Mouse (Mus musculus): ENCODE results near the gene Khdc3.
"Not testable (repeated sequence)": the region's sequence is repeated elsewhere in the genome, so short reads cannot be mapped to it uniquely, and the experiment has no call there.

The Khdc3 gene

DNA sequence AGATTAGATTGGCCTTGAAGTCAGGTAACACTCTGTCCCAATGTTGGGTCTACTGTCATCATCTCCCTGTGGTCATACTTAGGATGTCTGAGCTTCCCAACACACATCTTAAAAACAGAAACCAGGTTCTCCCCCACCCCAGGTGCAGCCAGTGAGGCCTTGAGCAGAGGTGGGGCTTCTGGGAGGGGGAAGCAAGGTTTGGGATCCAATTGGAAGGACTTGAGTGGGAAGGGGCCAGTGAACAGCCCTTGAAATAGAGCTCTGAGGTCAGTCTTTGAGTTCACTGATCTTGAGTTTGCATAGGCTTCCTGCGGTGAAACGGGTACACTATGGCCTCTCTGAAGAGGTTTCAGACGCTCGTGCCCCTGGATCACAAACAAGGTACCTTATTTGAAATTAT, 545 bp downstream of the Khdc3 start, which contains the start of gene Gm20509:
TSS of gene Gm20509 (plus strand) at position 290 of the 400 bp plus-strand sequence.
- no peak for DNase-seq (ENCODE audit: low spot score in 2 of 2)

DNA sequence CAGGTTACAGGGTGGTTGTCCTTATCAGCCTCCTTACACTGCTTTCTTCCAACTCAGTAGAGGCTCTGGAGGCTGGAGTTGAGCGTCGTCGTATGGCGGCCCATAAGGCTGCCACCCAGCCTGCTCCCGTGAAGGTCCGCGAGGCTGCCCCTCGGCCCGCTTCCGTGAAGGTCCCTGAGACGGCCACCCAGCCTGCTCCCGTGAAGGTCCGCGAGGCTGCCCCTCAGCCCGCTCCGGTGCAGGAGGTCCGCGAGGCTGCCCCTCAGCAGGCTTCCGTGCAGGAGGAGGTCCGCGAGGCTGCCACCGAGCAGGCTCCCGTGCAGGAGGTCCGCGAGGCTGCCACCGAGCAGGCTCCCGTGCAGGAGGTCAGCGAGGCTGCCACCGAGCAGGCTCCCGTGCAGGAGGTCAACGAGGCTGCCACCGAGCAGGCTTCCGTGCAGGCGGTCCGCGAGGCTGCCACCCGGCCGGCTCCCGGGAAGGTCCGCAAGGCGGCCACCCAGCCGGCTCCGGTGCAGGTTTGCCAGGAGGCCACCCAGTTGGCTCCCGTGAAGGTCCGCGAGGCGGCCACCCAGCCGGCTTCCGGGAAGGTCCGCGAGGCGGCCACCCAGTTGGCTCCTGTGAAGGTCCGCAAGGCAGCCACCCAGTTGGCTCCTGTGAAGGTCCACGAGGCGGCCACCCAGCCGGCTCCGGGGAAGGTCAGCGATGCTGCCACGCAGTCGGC, 1.7 kb downstream of the Khdc3 start:
- peak; percentile 13 to 27 for DNase-seq (ENCODE audit: low spot score in 2 of 2)

DNA sequence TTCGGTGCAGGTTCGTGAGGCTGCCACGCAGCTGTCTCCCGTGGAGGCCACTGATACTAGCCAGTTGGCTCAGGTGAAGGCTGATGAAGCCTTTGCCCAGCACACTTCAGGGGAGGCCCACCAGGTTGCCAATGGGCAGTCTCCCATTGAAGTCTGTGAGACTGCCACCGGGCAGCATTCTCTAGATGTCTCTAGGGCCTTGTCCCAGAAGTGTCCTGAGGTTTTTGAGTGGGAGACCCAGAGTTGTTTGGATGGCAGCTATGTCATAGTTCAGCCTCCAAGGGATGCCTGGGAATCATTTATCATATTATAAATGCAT, 2.2 kb downstream of the Khdc3 start:
- no peak for DNase-seq (ENCODE audit: low spot score in 2 of 2)

DNA sequence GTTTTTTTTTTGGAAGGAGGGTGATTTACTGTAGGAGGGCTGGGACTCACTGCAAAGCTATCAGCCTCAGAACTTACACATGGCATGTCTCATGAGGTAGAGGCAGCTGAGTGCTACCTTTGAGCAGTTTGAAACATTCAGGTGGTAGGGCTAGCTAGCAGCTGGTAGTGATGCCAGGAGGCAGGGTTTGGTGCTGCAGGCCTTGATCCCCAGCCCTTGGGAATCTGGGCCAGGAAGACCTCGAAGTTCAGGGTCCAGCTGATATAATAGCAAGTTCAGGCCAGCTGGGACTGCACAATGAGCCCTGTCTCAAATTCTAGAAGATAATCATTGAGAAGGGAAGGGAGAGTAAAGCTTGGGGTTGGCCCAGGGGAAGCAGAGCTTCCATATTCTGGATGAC, 3.5 kb downstream of the Khdc3 start:
- DNase-seq (ENCODE audit: low spot score in 2 of 2): no peak

DNA sequence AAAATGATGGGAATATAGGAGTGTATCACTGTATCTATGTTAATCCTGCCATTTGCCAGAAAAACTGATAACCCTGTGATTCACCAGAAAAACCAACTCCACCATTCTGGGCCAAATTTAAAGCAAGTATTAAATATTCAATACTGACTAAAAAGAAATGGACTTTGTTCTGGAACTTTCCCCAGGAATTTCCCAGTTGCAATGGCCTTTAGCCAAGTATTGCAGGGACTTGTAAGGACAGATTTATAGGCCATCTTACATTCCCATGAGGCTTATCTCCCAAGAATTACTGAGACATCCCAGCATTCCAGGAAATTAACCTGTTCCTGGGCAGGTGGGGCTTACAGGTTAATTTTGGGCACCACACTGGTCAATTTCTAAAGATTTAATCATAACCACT, 4.1 kb downstream of the Khdc3 start:
- DNase-seq (ENCODE audit: low spot score in 2 of 2): no peak

DNA sequence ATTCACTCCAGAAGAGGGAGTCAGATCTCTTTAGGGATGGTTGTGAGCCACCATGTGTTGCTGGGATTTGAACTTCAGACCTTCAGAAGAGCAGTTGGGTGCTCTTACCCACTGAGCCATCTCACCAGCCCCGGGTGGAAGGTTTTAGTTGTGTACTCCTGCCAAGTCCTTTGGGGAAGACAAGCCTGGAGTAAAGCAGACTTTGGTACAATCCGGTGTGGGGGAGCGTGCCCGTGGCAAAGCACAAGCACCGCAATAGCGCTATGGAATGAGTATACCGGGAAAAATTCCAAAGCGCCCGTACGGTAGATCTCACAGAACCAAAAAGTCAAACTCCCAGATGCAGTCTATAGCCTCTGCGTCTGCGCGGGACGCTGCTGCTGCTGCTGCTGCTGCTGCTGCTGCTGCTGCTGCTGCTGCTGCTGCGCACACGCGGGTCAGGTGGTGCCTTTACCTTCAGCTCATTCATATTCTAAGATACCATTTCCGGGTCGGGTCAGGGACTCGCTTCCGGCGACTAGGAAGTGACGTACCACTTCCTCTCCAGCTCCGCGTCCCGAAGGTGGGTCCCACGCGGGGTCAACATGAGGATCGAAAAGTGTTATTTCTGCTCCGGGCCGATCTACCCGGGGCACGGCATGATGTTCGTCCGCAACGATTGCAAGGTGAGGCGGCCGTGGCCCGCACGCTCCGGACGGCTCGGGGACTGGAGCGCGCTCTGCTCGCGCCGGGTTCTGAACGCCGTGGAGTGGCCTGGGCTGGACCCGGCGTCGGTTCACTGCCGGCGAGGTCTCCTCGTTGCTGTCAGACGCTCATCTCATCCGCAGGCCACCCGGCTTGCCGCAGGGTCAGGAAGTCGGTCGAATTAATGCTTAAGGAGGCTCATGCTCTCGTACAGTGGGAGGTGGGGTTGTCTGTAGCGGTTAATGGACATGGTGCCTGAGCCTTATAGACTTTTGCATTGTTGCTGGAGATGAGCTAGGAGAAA, 11.6 kb downstream of the Khdc3 start, which contains the start of gene Rsl24d1:
TSS of gene Rsl24d1 (plus strand) at position 508 of the 988 bp plus-strand sequence.
- peak; percentile 86 to 88 for DNase-seq (ENCODE audit: low spot score in 2 of 2)

DNA sequence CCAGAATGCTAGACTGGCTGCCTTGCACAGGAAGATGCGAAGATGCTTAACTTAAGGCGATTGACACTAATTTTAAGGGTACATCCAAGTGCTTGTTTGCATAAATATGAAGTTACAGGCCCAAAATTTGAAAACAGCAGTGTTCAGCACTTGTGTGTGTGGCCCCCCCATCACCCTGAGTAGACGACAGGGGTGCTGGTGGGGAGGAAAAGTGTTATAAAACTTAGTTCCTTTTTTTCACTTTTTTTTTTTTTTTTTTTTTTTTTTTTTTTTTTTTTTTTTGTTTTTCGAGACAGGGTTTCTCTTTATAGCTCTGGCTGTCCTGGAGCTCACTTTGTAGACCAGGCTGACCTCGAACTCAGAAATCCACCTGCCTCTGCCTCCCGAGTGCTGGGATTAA, 15.1 kb downstream of the Khdc3 start:
- not testable (repeated sequence) for DNase-seq (ENCODE audit: low spot score in 2 of 2)

DNA sequence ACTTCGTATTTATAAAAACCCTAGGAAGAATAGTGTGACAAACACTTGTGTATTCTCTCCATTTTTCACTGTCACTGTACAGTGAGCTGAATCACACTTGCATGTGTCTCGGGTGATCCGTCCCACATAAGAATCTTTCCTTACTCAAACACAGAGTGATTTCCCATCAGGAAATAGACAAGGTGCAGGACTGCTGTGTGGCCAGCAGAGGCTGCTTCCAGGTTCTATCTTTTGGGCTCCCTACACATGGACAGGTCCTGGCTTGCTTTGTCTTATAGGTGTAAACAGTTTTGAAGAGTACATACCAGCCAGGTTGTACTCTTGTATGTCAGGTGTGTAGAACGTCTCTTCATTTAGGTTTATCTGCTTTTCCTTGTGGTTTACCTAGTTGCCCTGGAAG, 16.4 kb downstream of the Khdc3 start:
- no peak for DNase-seq (ENCODE audit: low spot score in 2 of 2)

DNA sequence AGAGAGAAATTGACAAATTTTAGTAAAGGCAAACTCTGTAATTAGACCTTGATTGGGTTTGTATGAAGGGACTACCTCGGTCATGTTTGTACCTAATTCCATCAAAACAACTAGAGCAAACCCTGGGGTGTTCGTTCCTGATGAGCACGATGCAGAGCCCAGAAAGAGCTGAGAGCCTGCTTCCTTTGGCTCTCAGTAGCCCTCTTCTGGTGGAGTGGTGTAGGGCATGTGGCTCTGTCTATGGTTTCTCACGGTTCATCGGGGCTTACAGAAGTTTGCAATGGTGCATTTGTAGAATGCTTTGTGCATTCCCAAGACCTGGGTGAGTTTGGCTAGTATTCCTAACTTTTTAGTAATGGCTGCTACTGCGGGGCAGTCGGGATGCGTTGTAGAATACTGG, 20.1 kb downstream of the Khdc3 start:
- no peak for DNase-seq (ENCODE audit: low spot score in 2 of 2)

DNA sequence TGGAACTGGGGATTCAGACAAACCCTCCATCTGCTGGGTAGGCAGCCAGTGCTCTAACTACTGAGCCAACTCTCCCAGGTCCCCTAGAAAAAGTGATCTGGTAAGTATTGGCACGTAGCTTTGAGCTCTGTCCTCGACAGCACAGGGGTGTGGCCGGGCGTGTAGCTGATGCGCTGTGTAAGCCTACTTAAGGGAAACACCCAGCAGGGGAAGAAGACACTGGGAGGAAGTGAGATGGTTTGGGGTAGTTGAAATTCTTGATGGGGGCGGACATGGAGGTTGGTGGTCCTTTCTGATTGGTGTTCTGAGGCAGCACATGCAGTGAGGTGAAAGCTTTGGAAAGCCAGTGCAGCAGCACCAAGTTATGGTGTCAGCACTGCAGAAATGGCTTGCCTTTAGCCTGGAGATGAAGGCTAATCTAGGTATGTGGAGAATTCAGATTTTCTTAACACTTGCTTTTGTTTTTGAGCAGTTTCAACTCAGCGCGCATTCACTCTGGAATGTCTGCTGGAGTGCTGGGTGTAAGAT, 23.5 kb downstream of the Khdc3 start:
- DNase-seq (ENCODE audit: low spot score in 2 of 2): no peak

DNA sequence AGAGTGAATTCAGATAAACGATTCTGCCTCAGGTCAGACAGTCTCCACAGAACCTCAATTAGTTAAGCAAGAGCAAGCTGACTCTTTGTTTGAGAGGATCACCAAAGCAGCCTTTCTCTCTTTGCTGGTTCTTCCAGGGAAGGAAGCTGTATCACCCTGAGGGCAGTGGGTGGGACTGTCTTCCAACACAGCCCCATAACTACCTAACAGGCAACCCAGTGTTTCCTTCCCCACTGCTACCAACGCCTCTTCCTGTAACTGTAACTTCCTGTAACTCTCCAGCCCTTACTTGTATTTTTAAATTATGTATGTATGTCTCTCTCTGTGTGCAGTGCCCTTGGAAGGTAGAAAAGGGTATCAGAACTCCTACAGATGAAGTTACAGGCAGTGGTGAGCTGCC, 25.8 kb downstream of the Khdc3 start:
- no peak for DNase-seq (ENCODE audit: low spot score in 2 of 2)

DNA sequence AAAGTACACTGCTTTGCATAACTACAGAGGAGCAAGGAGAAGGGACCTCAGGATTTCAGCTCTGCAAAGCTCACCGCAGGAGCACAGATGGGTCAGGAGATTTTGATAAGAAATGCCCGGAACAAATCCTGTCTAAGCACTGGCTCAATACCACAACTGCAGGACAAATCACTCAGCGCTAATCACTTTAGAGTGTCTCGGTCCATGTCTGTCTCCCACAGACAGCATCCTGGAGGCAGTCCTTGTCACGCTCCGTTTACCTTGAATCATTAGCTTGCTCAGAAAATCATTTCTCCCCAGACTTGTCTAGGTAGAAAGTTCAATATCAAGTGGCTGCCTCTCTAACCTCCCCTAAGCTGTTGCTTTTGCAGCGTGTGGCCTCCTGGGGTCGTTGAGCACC, 28.2 kb downstream of the Khdc3 start:
- no peak for DNase-seq (ENCODE audit: low spot score in 2 of 2)

DNA sequence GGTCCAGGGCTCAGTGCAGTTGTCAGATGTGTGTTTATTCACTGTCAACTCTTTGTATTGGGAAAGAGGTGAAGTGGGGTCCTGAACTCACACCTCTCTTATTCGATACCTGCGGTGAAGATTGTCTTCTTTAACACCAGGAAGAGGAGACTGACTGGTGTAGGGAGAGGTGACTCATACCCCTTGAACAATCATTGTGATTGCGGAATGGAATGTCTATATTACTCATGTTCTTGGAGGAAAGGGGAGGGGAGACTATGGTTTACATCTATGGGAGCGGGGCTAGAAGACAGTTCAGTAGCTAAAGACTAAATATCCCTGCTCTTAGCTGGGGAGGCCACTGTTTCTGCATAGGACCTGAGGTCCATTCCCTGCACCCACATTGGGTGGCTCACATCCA, 28.9 kb downstream of the Khdc3 start:
- DNase-seq (ENCODE audit: low spot score in 2 of 2): no peak

DNA sequence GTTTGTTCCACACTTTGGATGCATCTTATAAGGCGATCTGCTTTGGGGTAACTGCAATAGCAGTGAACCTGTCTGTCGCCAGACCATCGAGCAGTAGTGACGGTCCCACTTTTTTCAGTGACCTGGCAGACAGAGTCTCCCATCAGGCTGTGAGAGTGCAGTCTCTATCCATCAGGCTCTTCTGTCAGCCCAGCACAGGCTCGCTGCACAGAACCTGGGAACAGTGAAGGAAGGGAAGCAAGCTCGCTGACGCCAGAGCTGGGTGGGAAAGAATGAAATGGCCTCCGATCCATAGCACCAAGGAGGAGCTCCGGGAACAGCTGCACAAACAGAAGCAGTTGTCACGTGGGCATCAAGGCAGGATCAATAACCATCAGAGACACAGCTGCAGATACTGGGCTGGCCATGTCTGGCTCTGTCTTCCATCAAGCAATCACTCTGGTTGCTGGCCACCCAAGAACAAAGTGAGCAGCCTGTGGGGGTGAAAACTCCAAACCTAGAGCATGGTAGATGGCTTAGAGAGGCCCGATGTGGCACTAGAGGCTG, 35.8 kb downstream of the Khdc3 start:
- no peak for DNase-seq (ENCODE audit: low spot score in 2 of 2)
